Mouse (Mus musculus) megakaryocyte progenitor cell, adult 5-6 weeks (primary cell): ENCODE measurements at regions not wholly inside any gene's neighbourhood (a gene's known extent, or its start where the extent isn't known, plus 50 kb on each side); places are given as distances from the start of the nearest gene placed in this dataset.

ENCODE experiments used
- ATAC-seq: replicated peaks from 2 replicates; pipeline ENCODE4 v1.8.0; 2016; ENCODE audit warnings: mild to moderate bottlenecking, moderate TSS enrichment, inconsistent platforms; ENCODE audit not compliant: poor library complexity

- peak; percentile 97 for ATAC-seq
These were observed 395.0 kb upstream of the Plxna2 start for GRCm38 (mm10) chr1:194223015-194223414.

- ATAC-seq = no peak
These were observed 409.7 kb upstream of the Plxna2 start for GRCm38 (mm10) chr1:194208034-194209000.

GRCm38 (mm10) chr1:194197516-194197915 lies 420.5 kb upstream of the Plxna2 start:
- no peak for ATAC-seq

- ATAC-seq = no peak
These were observed 435.7 kb upstream of the Plxna2 start for GRCm38 (mm10) chr1:194182293-194182692.

GRCm38 (mm10) chr1:194161469-194161868 lies 456.5 kb upstream of the Plxna2 start:
- ATAC-seq = no peak

GRCm38 (mm10) chr1:194160761-194161461 lies 457.1 kb upstream of the Plxna2 start:
- ATAC-seq = no peak

- ATAC-seq = peak; percentile 93
These were observed 460.8 kb upstream of the Plxna2 start for GRCm38 (mm10) chr1:194157268-194157667.

GRCm38 (mm10) chr1:194148416-194149364 lies 469.3 kb upstream of the Plxna2 start:
- no peak for ATAC-seq

- ATAC-seq = no peak
These were observed 500.2 kb upstream of the Plxna2 start for GRCm38 (mm10) chr1:194117631-194118360.

GRCm38 (mm10) chr1:194114399-194114798 lies 503.6 kb upstream of the Plxna2 start:
- no peak for ATAC-seq

- no peak for ATAC-seq
These were observed 506.1 kb upstream of the Plxna2 start for GRCm38 (mm10) chr1:194111931-194112330.

GRCm38 (mm10) chr1:194109172-194110071 lies 508.6 kb upstream of the Plxna2 start:
- ATAC-seq = no peak

- ATAC-seq = no peak
These were observed 509.9 kb upstream of the Plxna2 start for GRCm38 (mm10) chr1:194108132-194108531.

- ATAC-seq = no peak
These were observed 510.6 kb upstream of the Plxna2 start for GRCm38 (mm10) chr1:194107271-194107938.

GRCm38 (mm10) chr1:194089918-194090548 lies 528.0 kb upstream of the Plxna2 start:
- ATAC-seq = no peak

- no peak for ATAC-seq
These were observed 559.5 kb upstream of the Plxna2 start for GRCm38 (mm10) chr1:194058512-194058911.

GRCm38 (mm10) chr1:194056544-194056943 lies 561.5 kb upstream of the Plxna2 start:
- peak; percentile 98 for ATAC-seq

GRCm38 (mm10) chr1:194049746-194050351 lies 568.2 kb upstream of the Plxna2 start:
- no peak for ATAC-seq
